Mouse (Mus musculus) heart, embryonic 12.5 days (tissue): Measurements from ENCODE around the gene Slc25a10. TPM values are rescaled to one million over a fixed set of nuclear protein-coding genes. Genes with fewer than 3 reads are reported as not detected.

ENCODE experiments used
- ATAC-seq: fragments of 200-750 bp; cut with Nextera tagmentation; 2 replicates; pipeline ENCODE4 v1.8.0; 2017; ENCODE audit warnings: moderate TSS enrichment, moderate library complexity; ENCODE audit not compliant: insufficient number of reproducible peaks, low FRiP score
- H3K27ac ChIP-seq: fragments of 300-500 bp; sonication (generic); 2 replicates; pipeline ENCODE4 v1.5.1; 2016; ENCODE audit warnings: mild to moderate bottlenecking, moderate library complexity; ENCODE audit not compliant: poor library complexity, severe bottlenecking
- H3K27me3 ChIP-seq: fragments of 300-500 bp; sonication (generic); replicated peaks from 2 replicates; pipeline ENCODE4 v1.6.1; 2016; ENCODE audit warnings: mild to moderate bottlenecking, moderate library complexity
- H3K36me3 ChIP-seq: fragments of 300-500 bp; sonication (generic); 2 replicates; pipeline ENCODE4 v1.6.1; 2016; ENCODE audit warnings: mild to moderate bottlenecking, moderate library complexity
- H3K4me1 ChIP-seq: fragments of 300-500 bp; sonication (generic); replicated peaks from 2 replicates; pipeline ENCODE4 v1.6.1; 2016; ENCODE audit warnings: mild to moderate bottlenecking
- H3K4me2 ChIP-seq: fragments of 300-500 bp; sonication (generic); 2 replicates; pipeline ENCODE4 v1.6.1; 2016; ENCODE audit warnings: mild to moderate bottlenecking, moderate library complexity
- H3K4me3 ChIP-seq: fragments of 300-500 bp; sonication (generic); 2 replicates; pipeline ENCODE4 v1.5.1; 2016; ENCODE audit warnings: mild to moderate bottlenecking
- H3K9ac ChIP-seq: fragments of 300-500 bp; sonication (generic); 2 replicates; pipeline ENCODE4 v1.6.1; 2016; ENCODE audit warnings: mild to moderate bottlenecking, moderate library complexity
- H3K9me3 ChIP-seq: fragments of 300-500 bp; sonication (generic); replicated peaks from 2 replicates; pipeline ENCODE4 v1.6.1; 2016; ENCODE audit warnings: mild to moderate bottlenecking, moderate library complexity
- WGBS: fragments of 180-500 bp; shearing (Covaris S2); methylation state at CpG from one replicate; pipeline ENCODE4 v1.1.7; 2016; 5-methylcytosine and 5-hydroxymethylcytosine counted together
- polyA plus RNA-seq: library from polyadenylated mRNA; unstranded; fragments of >200 nt; fragmentation: Nextera tagmentation; extraction: Ambion mirVana; gene quantifications from 2 replicates; pipeline ENCODE4 v1.2.1, GENCODE M21; 2016

Gene Slc25a10
- polyA plus RNA-seq, 1 experiment from 2014 or later = 46.2 TPM

- Histone ChIP-seq H3K4me1 (peaks cover 20% of the 10 kb centered on the region), H3K36me3 (no peaks in the 10 kb centered on the region), H3K9me3 (no peaks in the 10 kb centered on the region), H3K4me3 (peak within 1 kb of the TSS; percentile 49), H3K27me3 (peaks cover 80% of the 10 kb centered on the region), H3K9ac (peak within 1 kb of the TSS; percentile 66), H3K27ac (no peak within 1 kb of the TSS), H3K4me2 (peak within 1 kb of the TSS; percentile 76)
- WGBS = 9% methylated on average over 56 of the region's 62 CpGs
- peak; percentile 30; the same call in 1 of the 2 replicates for ATAC-seq
Measured at GRCm38 (mm10) chr11:120530085-120530964, 38.7 kb downstream of the Slc25a10 start, which contains the start of gene Gcgr. Gcgr (plus strand) TSS chr11:120530699.

- Histone ChIP-seq H3K4me2 (no peak overlapping the region), H3K4me3 (no peak overlapping the region)
- ATAC-seq = no peak
Measured at GRCm38 (mm10) chr11:120531646-120532045, 40.0 kb downstream of the Slc25a10 start.

GRCm38 (mm10) chr11:120534093-120534492, 42.5 kb downstream of the Slc25a10 start:
- ATAC-seq = no peak
- Histone ChIP-seq H3K36me3 (no peaks in the 10 kb centered on the region), H3K9me3 (no peaks in the 10 kb centered on the region), H3K9ac (no peak overlapping the region), H3K27ac (no peak overlapping the region), H3K27me3 (peaks cover 82% of the 10 kb centered on the region), H3K4me3 (no peak overlapping the region), H3K4me1 (peaks cover 30% of the 10 kb centered on the region), H3K4me2 (no peak overlapping the region)
- 78% methylated on average over 8 of the region's 8 CpGs for WGBS

More at GRCm38 (mm10) chr11:120531646-120532045, 40.0 kb downstream of the Slc25a10 start:
- Histone ChIP-seq H3K9ac (no peak overlapping the region), H3K36me3 (no peaks in the 10 kb centered on the region), H3K27ac (no peak overlapping the region), H3K27me3 (peaks cover 90% of the 10 kb centered on the region), H3K9me3 (no peaks in the 10 kb centered on the region), H3K4me1 (peaks cover 22% of the 10 kb centered on the region)
- 26% methylated on average over 9 of the region's 9 CpGs for WGBS

GRCm38 (mm10) chr11:120535145-120535544, 43.5 kb downstream of the Slc25a10 start:
- Histone ChIP-seq H3K4me2 (no peak overlapping the region), H3K4me1 (peaks cover 39% of the 10 kb centered on the region), H3K36me3 (no peaks in the 10 kb centered on the region), H3K9me3 (no peaks in the 10 kb centered on the region), H3K27me3 (peaks cover 71% of the 10 kb centered on the region), H3K27ac (no peak overlapping the region), H3K4me3 (no peak overlapping the region), H3K9ac (0 out of 2 replicates have a peak overlapping the region, but pooled peaks have one; percentile 36)
- no peak for ATAC-seq
- WGBS = 44% methylated on average over 3 of the region's 3 CpGs

GRCm38 (mm10) chr11:120535804-120536203, 44.2 kb downstream of the Slc25a10 start:
- Histone ChIP-seq H3K4me2 (no peak overlapping the region), H3K4me1 (peaks cover 33% of the 10 kb centered on the region), H3K36me3 (no peaks in the 10 kb centered on the region), H3K9ac (no peak overlapping the region), H3K27me3 (peaks cover 65% of the 10 kb centered on the region), H3K9me3 (no peaks in the 10 kb centered on the region), H3K4me3 (no peak overlapping the region), H3K27ac (no peak overlapping the region)
- no peak for ATAC-seq
- 76% methylated on average over 3 of the region's 3 CpGs for WGBS

- no peak overlapping the region for H3K4me2 ChIP-seq
- peaks cover 18% of the 10 kb centered on the region for H3K36me3 ChIP-seq
- peaks cover 35% of the 10 kb centered on the region for H3K4me1 ChIP-seq
- no peak overlapping the region for H3K27ac ChIP-seq
- H3K4me3 ChIP-seq = no peak overlapping the region
- no peak overlapping the region for H3K9ac ChIP-seq
- peaks cover 38% of the 10 kb centered on the region for H3K27me3 ChIP-seq
- WGBS = 71% methylated on average over 3 of the region's 3 CpGs
- no peak for ATAC-seq
- no peaks in the 10 kb centered on the region for H3K9me3 ChIP-seq
Measured at GRCm38 (mm10) chr11:120538485-120538884, 46.8 kb downstream of the Slc25a10 start.

GRCm38 (mm10) chr11:120538955-120539284, 47.3 kb downstream of the Slc25a10 start:
- Histone ChIP-seq H3K9ac (no peak overlapping the region), H3K36me3 (peaks cover 22% of the 10 kb centered on the region), H3K27me3 (peaks cover 34% of the 10 kb centered on the region), H3K4me3 (no peak overlapping the region), H3K4me2 (no peak overlapping the region), H3K9me3 (no peaks in the 10 kb centered on the region), H3K27ac (no peak overlapping the region), H3K4me1 (peaks cover 35% of the 10 kb centered on the region)
- 48% methylated on average over 8 of the region's 8 CpGs for WGBS
- ATAC-seq = no peak

- peak overlapping the region; percentile 29; the same call in 1 of the 2 replicates for H3K9ac ChIP-seq
- peaks cover 28% of the 10 kb centered on the region for H3K27me3 ChIP-seq
- WGBS = 34% methylated on average over 10 of the region's 10 CpGs
- no peak overlapping the region for H3K27ac ChIP-seq
- no peak overlapping the region for H3K4me3 ChIP-seq
- H3K9me3 ChIP-seq = no peaks in the 10 kb centered on the region
- peaks cover 35% of the 10 kb centered on the region for H3K4me1 ChIP-seq
- H3K4me2 ChIP-seq = no peak overlapping the region
- peaks cover 27% of the 10 kb centered on the region for H3K36me3 ChIP-seq
- no peak for ATAC-seq
Measured at GRCm38 (mm10) chr11:120539285-120540014, 47.8 kb downstream of the Slc25a10 start.

- Histone ChIP-seq H3K27me3 (peaks cover 7% of the 10 kb centered on the region), H3K9me3 (no peaks in the 10 kb centered on the region), H3K4me2 (no peak overlapping the region), H3K9ac (no peak overlapping the region), H3K27ac (no peak overlapping the region), H3K36me3 (peaks cover 40% of the 10 kb centered on the region), H3K4me1 (peaks cover 29% of the 10 kb centered on the region), H3K4me3 (no peak overlapping the region)
- ATAC-seq = no peak
- 25% methylated on average over 4 of the region's 4 CpGs for WGBS
Measured at GRCm38 (mm10) chr11:120541907-120542306, 50.3 kb downstream of the Slc25a10 start.

- no peak for ATAC-seq
- Histone ChIP-seq H3K27ac (no peak overlapping the region), H3K9ac (no peak overlapping the region), H3K27me3 (peaks cover 2% of the 10 kb centered on the region), H3K4me2 (no peak overlapping the region), H3K4me3 (no peak overlapping the region), H3K9me3 (no peaks in the 10 kb centered on the region), H3K36me3 (peaks cover 40% of the 10 kb centered on the region), H3K4me1 (peaks cover 31% of the 10 kb centered on the region)
- 78% methylated on average over 6 of the region's 6 CpGs for WGBS
Measured at GRCm38 (mm10) chr11:120542376-120542775, 50.7 kb downstream of the Slc25a10 start.

GRCm38 (mm10) chr11:120545964-120546363, 54.3 kb downstream of the Slc25a10 start:
- H3K36me3 ChIP-seq = peaks cover 40% of the 10 kb centered on the region
- H3K9me3 ChIP-seq = no peaks in the 10 kb centered on the region
- no peaks in the 10 kb centered on the region for H3K27me3 ChIP-seq
- no peak for ATAC-seq
- WGBS = 95% methylated on average over 3 of the region's 3 CpGs
- H3K4me3 ChIP-seq = no peak overlapping the region
- H3K4me1 ChIP-seq = peaks cover 35% of the 10 kb centered on the region
- H3K4me2 ChIP-seq = no peak overlapping the region
- no peak overlapping the region for H3K9ac ChIP-seq
- no peak overlapping the region for H3K27ac ChIP-seq
